Mouse (Mus musculus): ENCODE measurements at regions not wholly inside any gene's neighbourhood (a gene's known extent, or its start where the extent isn't known, plus 50 kb on each side); places are given as distances from the start of the nearest gene placed in this dataset.

GRCm38 (mm10) chr1:3012530-3012929 is 1795.2 kb upstream of the Gm37988 start:
- DNase-seq: no peak

- DNase-seq: no peak
Observed at GRCm38 (mm10) chr1:3062759-3063158, 1744.9 kb upstream of the Gm37988 start.

GRCm38 (mm10) chr1:3094375-3094774 is 1713.3 kb upstream of the Gm37988 start:
- DNase-seq: no peak

- DNase-seq: no peak
Observed at GRCm38 (mm10) chr1:3094910-3095309, 1712.8 kb upstream of the Gm37988 start.

GRCm38 (mm10) chr1:3113564-3113963 is 1694.1 kb upstream of the Gm37988 start:
- DNase-seq: no peak

GRCm38 (mm10) chr1:3119498-3120391 is 1687.9 kb upstream of the Gm37988 start:
- no peak for DNase-seq

- no peak for DNase-seq
Observed at GRCm38 (mm10) chr1:3120392-3120690, 1687.4 kb upstream of the Gm37988 start.

GRCm38 (mm10) chr1:3121288-3121687 is 1686.4 kb upstream of the Gm37988 start:
- DNase-seq: peak; percentile 71

GRCm38 (mm10) chr1:3121745-3122144 is 1685.9 kb upstream of the Gm37988 start:
- no peak for DNase-seq
